Mouse (Mus musculus) limb, embryonic 11.5 days (tissue): ENCODE results near the gene Plb1. TPM values are rescaled to one million over a fixed set of nuclear protein-coding genes. Genes with fewer than 3 reads are reported as not detected.

Source experiments
- ATAC-seq: fragments of 200-750 bp; cut with Nextera tagmentation; 2 replicates; pipeline ENCODE4 v1.8.0; 2017; ENCODE audit warnings: low read depth; ENCODE audit not compliant: insufficient number of reproducible peaks, low FRiP score, low TSS enrichment
- DNase-seq: peaks from one replicate; pipeline ENCODE4 v3.0.0-alpha.2; 2015; ENCODE audit warnings: low spot score
- H3K27ac ChIP-seq: fragments of 300-500 bp; sonication (generic); replicated peaks from 2 replicates; pipeline ENCODE4 v1.5.1; 2014; ENCODE audit warnings: low read depth, mild to moderate bottlenecking, low read length
- H3K27me3 ChIP-seq: fragments of 300-500 bp; sonication (generic); 2 replicates; pipeline ENCODE4 v1.6.1; 2014; ENCODE audit warnings: mild to moderate bottlenecking, low read length, mixed read lengths; ENCODE audit not compliant: control insufficient read depth, insufficient read depth
- H3K36me3 ChIP-seq: fragments of 300-500 bp; sonication (generic); 2 replicates; pipeline ENCODE4 v1.6.1; 2014; ENCODE audit warnings: mild to moderate bottlenecking, low read length, moderate library complexity, mixed read lengths; ENCODE audit not compliant: control insufficient read depth, insufficient read depth
- H3K4me1 ChIP-seq: fragments of 300-500 bp; sonication (generic); 2 replicates; pipeline ENCODE4 v1.6.1; 2014; ENCODE audit warnings: low read length, mixed read lengths; ENCODE audit not compliant: control insufficient read depth, insufficient read depth
- H3K4me2 ChIP-seq: fragments of 300-500 bp; sonication (generic); 2 replicates; pipeline ENCODE4 v1.6.1; 2014; ENCODE audit warnings: low read depth, mild to moderate bottlenecking, moderate library complexity; ENCODE audit not compliant: severe bottlenecking
- H3K4me3 ChIP-seq: fragments of 300-500 bp; sonication (generic); 2 replicates; pipeline ENCODE4 v1.5.1; 2014; ENCODE audit warnings: low read depth, low read length
- H3K9ac ChIP-seq: fragments of 300-500 bp; sonication (generic); 2 replicates; pipeline ENCODE4 v1.6.1; 2014; ENCODE audit warnings: mild to moderate bottlenecking, low read length
- H3K9me3 ChIP-seq: fragments of 300-500 bp; sonication (generic); 2 replicates; pipeline ENCODE4 v1.6.1; 2016; ENCODE audit warnings: low read length; ENCODE audit not compliant: control insufficient read depth
- WGBS: fragments of 180-500 bp; shearing (Covaris S2); extraction: QIAGEN DNeasy Blood & Tissue Kit; methylation state at CpG from one replicate; pipeline ENCODE4 v1.1.7; 2014; 5-methylcytosine and 5-hydroxymethylcytosine counted together
- polyA plus RNA-seq: library from polyadenylated mRNA; unstranded; fragments of >200 nt; fragmentation: Nextera tagmentation; extraction: Ambion mirVana; gene quantifications from 2 replicates; pipeline ENCODE4 v1.2.1, GENCODE M21; 2014

Plb1 gene
- 0.23 TPM in 1 of 2 replicates, not detected in the other for polyA plus RNA-seq

- 77% methylated on average over 9 of the region's 9 CpGs for WGBS
- Histone ChIP-seq H3K4me1 (no peaks in the 10 kb centered on the region), H3K27me3 (no peaks in the 10 kb centered on the region), H3K9me3 (no peaks in the 10 kb centered on the region), H3K9ac (no peak within 1 kb of the TSS), H3K36me3 (no peaks in the 10 kb centered on the region), H3K4me3 (no peak within 1 kb of the TSS), H3K4me2 (no peak within 1 kb of the TSS), H3K27ac (no peak within 1 kb of the TSS)
- no peak for DNase-seq
- no peak for ATAC-seq
Observed at GRCm38 (mm10) chr5:32232474-32232873, at the start of gene Plb1. Plb1 (plus strand) TSS chr5:32232708.

GRCm38 (mm10) chr5:32182885-32183629 lies 49.5 kb upstream of the Plb1 start:
- Histone ChIP-seq H3K36me3 (no peaks in the 10 kb centered on the region), H3K27me3 (no peaks in the 10 kb centered on the region), H3K9ac (no peak overlapping the region), H3K4me2 (no peak overlapping the region), H3K4me3 (no peak overlapping the region), H3K27ac (no peak overlapping the region), H3K9me3 (no peaks in the 10 kb centered on the region; the same call in 1 of the 2 replicates), H3K4me1 (no peaks in the 10 kb centered on the region)
- 78% methylated on average over 4 of the region's 4 CpGs for WGBS
- ATAC-seq (no peak), DNase-seq (no peak)

DNA sequence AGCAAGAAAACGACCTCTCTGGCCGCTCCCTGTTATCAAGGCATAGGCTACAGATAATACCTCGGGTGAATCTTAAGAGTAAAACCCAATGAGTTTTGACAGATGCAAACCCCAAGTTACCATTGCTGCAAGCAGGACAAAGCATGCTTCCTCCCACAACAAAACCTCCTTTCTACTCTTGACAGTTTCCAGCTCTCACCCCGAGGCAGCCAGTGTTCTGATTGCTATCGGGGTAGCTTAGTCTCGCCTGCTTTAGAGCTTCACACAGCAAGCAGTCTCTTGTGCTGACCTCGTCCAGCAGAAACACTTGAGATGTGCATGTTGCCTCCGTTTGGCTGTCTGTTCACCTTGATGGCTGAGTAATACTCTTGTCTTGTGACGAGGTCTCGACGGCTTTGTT lies 44.8 kb upstream of the Plb1 start:
- Histone ChIP-seq H3K4me2 (no peak overlapping the region), H3K27ac (no peak overlapping the region), H3K9ac (no peak overlapping the region), H3K4me3 (no peak overlapping the region), H3K27me3 (no peaks in the 10 kb centered on the region), H3K36me3 (no peaks in the 10 kb centered on the region), H3K4me1 (no peaks in the 10 kb centered on the region), H3K9me3 (no peaks in the 10 kb centered on the region)
- ATAC-seq (no peak), DNase-seq (no peak)
- 70% methylated on average over 11 of the region's 11 CpGs for WGBS

- H3K4me1 ChIP-seq, result no peaks in the 10 kb centered on the region
- ATAC-seq (no peak), DNase-seq (no peak)
- H3K9ac ChIP-seq, result no peak overlapping the region
- WGBS, result 85% methylated on average over 5 of the region's 5 CpGs
- no peak overlapping the region for H3K4me3 ChIP-seq
- no peak overlapping the region for H3K4me2 ChIP-seq
- H3K36me3 ChIP-seq, result no peaks in the 10 kb centered on the region
- no peaks in the 10 kb centered on the region for H3K27me3 ChIP-seq
- H3K9me3 ChIP-seq, result no peaks in the 10 kb centered on the region
- no peak overlapping the region for H3K27ac ChIP-seq
Observed at GRCm38 (mm10) chr5:32191259-32191658, 41.2 kb upstream of the Plb1 start.

- no peaks in the 10 kb centered on the region for H3K36me3 ChIP-seq
- H3K4me1 ChIP-seq, result no peaks in the 10 kb centered on the region
- WGBS, result 87% methylated on average over 16 of the region's 16 CpGs
- no peaks in the 10 kb centered on the region for H3K9me3 ChIP-seq
- no peak overlapping the region for H3K27ac ChIP-seq
- no peaks in the 10 kb centered on the region for H3K27me3 ChIP-seq
- ATAC-seq, result no peak
- no peak for DNase-seq
- H3K4me2 ChIP-seq, result no peak overlapping the region
- no peak overlapping the region for H3K9ac ChIP-seq
- H3K4me3 ChIP-seq, result no peak overlapping the region
Observed at GRCm38 (mm10) chr5:32192016-32192845, 40.3 kb upstream of the Plb1 start.

GRCm38 (mm10) chr5:32194236-32194635 lies 38.3 kb upstream of the Plb1 start:
- WGBS, result 77% methylated on average over 4 of the region's 4 CpGs

DNA sequence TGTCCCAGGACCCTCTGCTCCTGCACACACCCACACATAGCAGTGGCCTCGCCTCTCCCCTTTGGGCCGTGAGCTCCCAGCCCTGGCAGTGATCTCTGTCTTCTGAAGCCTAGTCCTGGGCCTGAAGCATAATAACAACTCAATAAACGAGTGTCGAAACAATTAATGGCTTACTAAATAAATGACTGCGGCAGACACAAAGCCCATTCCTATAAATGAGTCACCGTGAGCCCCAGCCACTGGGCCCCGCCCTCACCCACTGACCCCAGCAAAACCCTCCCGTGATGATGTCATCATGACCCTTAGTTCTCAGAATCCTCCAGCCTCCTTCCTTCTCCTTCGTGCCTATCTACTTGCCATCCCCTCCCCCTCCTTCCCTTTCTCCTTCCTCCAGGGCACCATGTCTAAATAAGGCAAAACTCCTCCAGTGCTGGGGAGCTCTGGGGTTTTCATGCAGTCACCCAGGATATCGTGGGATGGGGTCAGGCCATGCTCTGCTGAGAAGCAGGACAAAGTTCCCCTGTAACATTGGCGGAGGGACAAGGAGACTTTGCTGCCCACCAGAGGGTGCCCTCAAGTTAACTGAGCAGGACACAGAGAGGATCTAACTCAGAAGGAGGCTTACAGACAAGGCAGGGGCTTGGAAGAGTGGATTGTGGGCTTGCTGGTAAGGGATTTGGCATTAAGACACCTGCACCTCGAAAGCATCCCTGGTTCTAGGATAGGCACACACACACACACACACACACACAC lies 36.5 kb upstream of the Plb1 start:
- no peak for DNase-seq
- Histone ChIP-seq H3K27me3 (no peaks in the 10 kb centered on the region), H3K4me1 (no peaks in the 10 kb centered on the region), H3K36me3 (no peaks in the 10 kb centered on the region), H3K4me2 (no peak overlapping the region), H3K27ac (no peak overlapping the region), H3K4me3 (no peak overlapping the region), H3K9ac (no peak overlapping the region), H3K9me3 (no peaks in the 10 kb centered on the region)
- 70% methylated on average over 12 of the region's 12 CpGs for WGBS
- ATAC-seq, result no peak

More at GRCm38 (mm10) chr5:32194236-32194635, 38.3 kb upstream of the Plb1 start:
- Histone ChIP-seq H3K27me3 (no peaks in the 10 kb centered on the region), H3K9ac (no peak overlapping the region), H3K4me2 (no peak overlapping the region), H3K4me1 (no peaks in the 10 kb centered on the region), H3K9me3 (no peaks in the 10 kb centered on the region), H3K36me3 (no peaks in the 10 kb centered on the region), H3K27ac (no peak overlapping the region), H3K4me3 (no peak overlapping the region)
- DNase-seq (no peak), ATAC-seq (no peak)

GRCm38 (mm10) chr5:32197698-32198097 lies 34.8 kb upstream of the Plb1 start:
- no peaks in the 10 kb centered on the region for H3K36me3 ChIP-seq
- no peaks in the 10 kb centered on the region for H3K9me3 ChIP-seq
- DNase-seq, result peak; percentile 93
- ATAC-seq, result no peak
- 11% methylated on average over 4 of the region's 4 CpGs for WGBS
- no peak overlapping the region for H3K4me3 ChIP-seq
- no peak overlapping the region for H3K27ac ChIP-seq
- H3K27me3 ChIP-seq, result no peaks in the 10 kb centered on the region
- no peak overlapping the region for H3K4me2 ChIP-seq
- H3K4me1 ChIP-seq, result no peaks in the 10 kb centered on the region
- no peak overlapping the region for H3K9ac ChIP-seq
